Mouse (Mus musculus) heart, embryonic 10.5 days (tissue): ENCODE data around the gene Usp5. TPM values are rescaled to one million over a fixed set of nuclear protein-coding genes. Genes with fewer than 3 reads are reported as not detected.
"Not testable (repeated sequence)": the region's sequence is repeated elsewhere in the genome, so short reads cannot be mapped to it uniquely, and the experiment has no call there.

Experiments used
- DNase-seq: peaks from one replicate; pipeline ENCODE4 v3.0.0-alpha.2; 2017; ENCODE audit warnings: low spot score
- H3K27ac ChIP-seq: fragments of 300-500 bp; sonication (generic); 2 replicates; pipeline ENCODE4 v1.5.1; 2016; ENCODE audit warnings: mild to moderate bottlenecking
- H3K27me3 ChIP-seq: fragments of 300-500 bp; sonication (generic); 2 replicates; pipeline ENCODE4 v1.6.1; 2016; ENCODE audit warnings: mild to moderate bottlenecking; ENCODE audit not compliant: poor library complexity, insufficient read depth, severe bottlenecking
- H3K36me3 ChIP-seq: fragments of 300-500 bp; sonication (generic); 2 replicates; pipeline ENCODE4 v1.6.1; 2016; ENCODE audit warnings: mild to moderate bottlenecking, moderate library complexity
- H3K4me1 ChIP-seq: fragments of 300-500 bp; sonication (generic); 2 replicates; pipeline ENCODE4 v1.6.1; 2016; ENCODE audit warnings: mild to moderate bottlenecking
- H3K4me3 ChIP-seq: fragments of 300-500 bp; sonication (generic); 2 replicates; pipeline ENCODE4 v1.5.1; 2016; ENCODE audit warnings: mild to moderate bottlenecking, moderate library complexity
- H3K9me3 ChIP-seq: fragments of 300-500 bp; sonication (generic); 2 replicates; pipeline ENCODE4 v1.6.1; 2016; ENCODE audit warnings: mild to moderate bottlenecking, moderate library complexity
- WGBS: fragments of 180-500 bp; shearing (Covaris S2); methylation state at CpG from one replicate; pipeline ENCODE4 v1.1.7; 2016; 5-methylcytosine and 5-hydroxymethylcytosine counted together
- polyA plus RNA-seq: library from polyadenylated mRNA; unstranded; fragments of >200 nt; fragmentation: Nextera tagmentation; extraction: Ambion mirVana; gene quantifications from 2 replicates; pipeline ENCODE4 v1.2.1, GENCODE M21; 2016

Usp5 gene
- polyA plus RNA-seq, 1 experiment from 2014 or later, result 145 TPM

GRCm38 (mm10) chr6:124834512-124835081 lies 5.3 kb upstream of the Usp5 start:
- peaks cover 5% of the 10 kb centered on the region for H3K27me3 ChIP-seq
- WGBS, result 82% methylated on average over 6 of the region's 6 CpGs
- no peak for DNase-seq
- H3K4me1 ChIP-seq, result peaks cover 51% of the 10 kb centered on the region
- H3K36me3 ChIP-seq, result peaks cover 36% of the 10 kb centered on the region
- peak overlapping the region; percentile 24; the same call in 1 of the 2 replicates for H3K27ac ChIP-seq
- H3K4me3 ChIP-seq, result no peak overlapping the region
- no peaks in the 10 kb centered on the region for H3K9me3 ChIP-seq

DNA sequence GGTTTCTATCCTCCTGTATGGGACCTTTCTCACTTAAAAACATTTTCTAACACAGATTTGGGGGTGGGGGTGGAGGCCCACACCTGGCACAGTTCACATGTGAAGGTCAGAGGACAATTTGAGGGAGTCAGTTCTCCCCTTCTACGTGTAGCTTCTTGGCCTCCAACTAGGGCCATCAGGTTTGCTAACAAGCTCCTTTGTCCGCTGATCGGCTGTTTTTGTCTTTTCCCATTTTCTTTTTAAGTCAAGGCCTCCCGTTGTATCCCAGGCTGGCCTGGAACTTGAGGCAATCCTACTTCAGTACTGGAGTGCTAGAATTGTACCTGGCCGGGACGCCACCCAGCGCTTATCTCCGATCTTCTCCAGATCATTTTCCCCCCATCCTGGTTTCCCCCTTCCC lies 2.4 kb upstream of the Usp5 start:
- H3K36me3 ChIP-seq, result peaks cover 42% of the 10 kb centered on the region
- no peak overlapping the region; the same call in 1 of the 2 replicates for H3K4me3 ChIP-seq
- peaks cover 41% of the 10 kb centered on the region for H3K4me1 ChIP-seq
- H3K27ac ChIP-seq, result no peak overlapping the region
- 93% methylated on average over 8 of the region's 8 CpGs for WGBS
- no peak for DNase-seq
- no peaks in the 10 kb centered on the region for H3K27me3 ChIP-seq
- no peaks in the 10 kb centered on the region for H3K9me3 ChIP-seq

DNA sequence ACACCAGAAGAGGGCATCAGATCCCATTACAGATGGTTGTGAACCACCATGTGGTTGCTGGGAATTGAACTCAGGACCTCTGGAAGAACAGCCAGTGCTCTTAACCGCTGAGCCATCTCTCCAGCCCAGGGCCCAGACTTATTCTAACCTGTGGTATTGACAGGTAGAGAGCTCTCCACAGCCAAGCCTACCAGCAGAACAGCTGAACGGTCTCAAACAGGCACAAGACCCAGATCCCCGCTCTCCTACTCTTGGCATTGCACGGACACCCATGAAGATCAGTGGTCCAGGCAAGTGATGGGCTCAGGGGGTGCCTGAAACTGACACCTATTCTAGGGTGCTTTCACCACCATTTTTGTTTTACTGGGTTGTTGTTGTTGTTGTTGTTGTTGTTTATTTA lies 1.9 kb upstream of the Usp5 start:
- H3K27ac ChIP-seq, H3K27me3 ChIP-seq, H3K9me3 ChIP-seq, DNase-seq: not testable (repeated sequence)
- Histone ChIP-seq H3K4me3 (peak overlapping the region; percentile 68; the same call in 1 of the 2 replicates), H3K36me3 (peaks cover 46% of the 10 kb centered on the region), H3K4me1 (peaks cover 36% of the 10 kb centered on the region)
- 93% methylated on average over 4 of the region's 4 CpGs for WGBS

- Histone ChIP-seq H3K9me3 (no peaks in the 10 kb centered on the region), H3K4me3 (peak overlapping the region; percentile 68), H3K27me3 (no peaks in the 10 kb centered on the region), H3K4me1 (peaks cover 25% of the 10 kb centered on the region), H3K36me3 (peaks cover 57% of the 10 kb centered on the region), H3K27ac (peak overlapping the region; percentile 91)
- peak; percentile 99 for DNase-seq
- WGBS, result under 1% methylated on average over 38 of the region's 38 CpGs
Observed at GRCm38 (mm10) chr6:124829799-124830700, 766 bp upstream of the Usp5 start.

DNA sequence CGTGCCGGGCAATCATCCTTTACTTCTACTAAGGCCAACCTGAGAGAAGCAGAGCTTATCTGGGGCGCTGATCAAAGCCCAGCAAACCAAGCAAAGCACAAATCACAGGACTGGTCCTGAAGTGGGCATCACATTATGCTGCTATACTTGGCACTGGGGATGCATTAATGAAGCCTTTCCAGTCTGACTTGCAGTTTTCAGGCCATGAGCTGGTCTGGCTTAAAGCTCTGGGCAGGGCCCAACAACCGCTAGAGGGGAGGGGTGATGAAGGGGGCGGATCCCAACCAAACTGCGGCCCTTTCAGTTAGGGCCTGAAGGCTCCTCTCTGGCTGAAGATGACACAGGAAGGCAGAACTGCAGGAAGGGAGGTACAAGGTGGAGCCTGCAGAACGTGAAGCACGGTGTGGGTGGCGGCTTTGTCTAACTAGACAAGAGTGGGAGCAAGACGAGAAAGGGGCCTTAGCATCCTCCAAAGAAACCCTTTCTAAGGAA lies 1.1 kb downstream of the Usp5 start:
- peak overlapping the region; percentile 91 for H3K27ac ChIP-seq
- no peak for DNase-seq
- H3K9me3 ChIP-seq, result no peaks in the 10 kb centered on the region
- H3K4me3 ChIP-seq, result peak overlapping the region; percentile 68
- H3K36me3 ChIP-seq, result peaks cover 60% of the 10 kb centered on the region
- 25% methylated on average over 10 of the region's 10 CpGs for WGBS
- peaks cover 19% of the 10 kb centered on the region for H3K4me1 ChIP-seq
- H3K27me3 ChIP-seq, result no peaks in the 10 kb centered on the region

DNA sequence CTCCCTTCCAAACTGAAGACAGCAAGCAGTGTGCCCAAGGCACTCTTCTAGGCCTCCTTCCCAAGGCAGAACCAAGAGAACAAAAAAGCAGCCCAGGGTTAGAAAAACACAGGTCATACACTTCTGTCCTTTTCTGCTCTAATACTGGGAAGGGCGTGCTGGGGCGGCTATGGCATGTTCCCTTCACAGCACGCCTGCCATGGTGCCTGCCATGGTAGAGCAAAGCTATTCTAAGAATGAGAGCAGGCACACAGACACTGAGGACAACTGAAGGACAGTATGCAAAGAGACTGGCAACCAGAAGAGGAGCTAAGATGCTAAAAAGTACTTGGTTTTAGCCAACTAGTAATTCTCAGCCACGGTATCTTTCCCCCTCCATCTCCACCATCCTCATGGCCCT lies 7.2 kb downstream of the Usp5 start:
- Histone ChIP-seq H3K27ac (no peak overlapping the region), H3K4me3 (no peak overlapping the region), H3K4me1 (no peaks in the 10 kb centered on the region), H3K27me3 (no peaks in the 10 kb centered on the region), H3K9me3 (no peaks in the 10 kb centered on the region), H3K36me3 (peaks cover 99% of the 10 kb centered on the region)
- DNase-seq, result no peak
- 93% methylated on average over 4 of the region's 4 CpGs for WGBS

GRCm38 (mm10) chr6:124820891-124821290 lies 8.4 kb downstream of the Usp5 start:
- no peak overlapping the region for H3K4me3 ChIP-seq
- H3K36me3 ChIP-seq, result peaks cover 100% of the 10 kb centered on the region
- 85% methylated on average over 5 of the region's 5 CpGs for WGBS
- no peak for DNase-seq
- H3K9me3 ChIP-seq, result no peaks in the 10 kb centered on the region
- no peaks in the 10 kb centered on the region for H3K27me3 ChIP-seq
- H3K4me1 ChIP-seq, result no peaks in the 10 kb centered on the region
- no peak overlapping the region for H3K27ac ChIP-seq

- H3K4me3 ChIP-seq, result no peak overlapping the region
- H3K36me3 ChIP-seq, result peaks cover 80% of the 10 kb centered on the region
- H3K27me3 ChIP-seq, result no peaks in the 10 kb centered on the region
- no peak for DNase-seq
- H3K27ac ChIP-seq, result no peak overlapping the region
- H3K9me3 ChIP-seq, result no peaks in the 10 kb centered on the region
- H3K4me1 ChIP-seq, result peaks cover 11% of the 10 kb centered on the region
- 89% methylated on average over 8 of the region's 8 CpGs for WGBS
Observed at GRCm38 (mm10) chr6:124817971-124818370, 11.3 kb downstream of the Usp5 start.

DNA sequence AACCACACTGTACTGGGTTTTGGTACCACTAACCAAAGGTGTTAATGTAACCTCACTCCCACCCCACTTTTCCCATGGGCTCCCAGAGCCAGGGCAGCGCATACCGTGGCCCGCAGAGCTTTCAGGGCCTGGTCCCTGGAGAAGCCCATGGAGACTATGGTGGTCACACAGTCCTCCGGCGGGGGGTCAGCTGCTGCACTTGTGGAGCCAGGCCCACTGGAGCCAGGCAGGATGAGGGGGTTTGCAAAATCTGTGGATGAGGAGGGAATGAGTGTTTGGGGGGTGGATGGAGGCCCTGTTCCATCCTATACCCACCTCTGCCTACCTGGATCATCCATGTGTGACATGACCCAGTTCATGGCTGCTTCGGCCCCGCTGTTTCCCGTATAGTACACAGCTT lies 11.7 kb downstream of the Usp5 start:
- H3K4me3 ChIP-seq, result no peak overlapping the region
- no peak for DNase-seq
- peaks cover 14% of the 10 kb centered on the region for H3K4me1 ChIP-seq
- H3K9me3 ChIP-seq, result no peaks in the 10 kb centered on the region
- peaks cover 78% of the 10 kb centered on the region for H3K36me3 ChIP-seq
- no peak overlapping the region for H3K27ac ChIP-seq
- 93% methylated on average over 8 of the region's 8 CpGs for WGBS
- H3K27me3 ChIP-seq, result no peaks in the 10 kb centered on the region

DNA sequence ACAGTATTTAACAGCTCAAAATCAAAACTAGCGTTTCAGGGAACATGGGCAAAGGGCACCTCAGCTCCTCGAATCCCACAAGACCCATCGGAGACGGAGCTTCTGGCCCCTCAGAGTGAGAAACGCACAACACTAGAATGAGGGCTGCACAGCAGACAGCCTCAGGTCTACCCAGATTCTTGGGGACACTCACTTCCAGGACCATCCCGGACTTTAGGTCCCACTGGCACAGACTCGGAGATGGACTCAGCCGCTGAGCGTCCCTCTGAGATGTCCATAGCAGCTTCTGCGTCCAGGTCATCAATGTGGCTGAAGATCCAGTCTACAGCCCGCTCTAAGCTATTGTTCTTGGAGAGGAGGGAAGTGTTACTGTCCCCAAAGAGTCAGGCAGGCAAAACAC lies 12.2 kb downstream of the Usp5 start:
- peaks cover 78% of the 10 kb centered on the region for H3K36me3 ChIP-seq
- WGBS, result 93% methylated on average over 11 of the region's 11 CpGs
- no peaks in the 10 kb centered on the region for H3K9me3 ChIP-seq
- H3K4me3 ChIP-seq, result no peak overlapping the region
- H3K27ac ChIP-seq, result no peak overlapping the region
- no peaks in the 10 kb centered on the region for H3K27me3 ChIP-seq
- no peak for DNase-seq
- H3K4me1 ChIP-seq, result peaks cover 19% of the 10 kb centered on the region

GRCm38 (mm10) chr6:124816611-124817010 lies 12.7 kb downstream of the Usp5 start:
- no peaks in the 10 kb centered on the region for H3K9me3 ChIP-seq
- no peaks in the 10 kb centered on the region for H3K27me3 ChIP-seq
- DNase-seq, result no peak
- H3K4me1 ChIP-seq, result peaks cover 24% of the 10 kb centered on the region
- H3K27ac ChIP-seq, result no peak overlapping the region
- peaks cover 78% of the 10 kb centered on the region for H3K36me3 ChIP-seq
- H3K4me3 ChIP-seq, result no peak overlapping the region
- 94% methylated on average over 4 of the region's 4 CpGs for WGBS

GRCm38 (mm10) chr6:124814858-124815774 lies 14.2 kb downstream of the Usp5 start:
- no peak for DNase-seq
- H3K27me3 ChIP-seq, result no peaks in the 10 kb centered on the region
- H3K4me3 ChIP-seq, result peak overlapping the region; percentile 90; the same call in 1 of the 2 replicates
- H3K36me3 ChIP-seq, result peaks cover 77% of the 10 kb centered on the region
- H3K4me1 ChIP-seq, result peaks cover 27% of the 10 kb centered on the region
- peak overlapping the region; percentile 99; the same call in 1 of the 2 replicates for H3K27ac ChIP-seq
- H3K9me3 ChIP-seq, result no peaks in the 10 kb centered on the region
- 75% methylated on average over 9 of the region's 9 CpGs for WGBS
